Mouse (Mus musculus): ENCODE measurements around the gene Gm49383. TPM values are rescaled to one million over a fixed set of nuclear protein-coding genes. Genes with fewer than 3 reads are reported as not detected.
A peak's percentile ranks its signal among the peaks of the same experiment; 100 is the strongest.

Gm49383 gene
- polyA plus RNA-seq, 1 experiment: 4.5 TPM

DNA sequence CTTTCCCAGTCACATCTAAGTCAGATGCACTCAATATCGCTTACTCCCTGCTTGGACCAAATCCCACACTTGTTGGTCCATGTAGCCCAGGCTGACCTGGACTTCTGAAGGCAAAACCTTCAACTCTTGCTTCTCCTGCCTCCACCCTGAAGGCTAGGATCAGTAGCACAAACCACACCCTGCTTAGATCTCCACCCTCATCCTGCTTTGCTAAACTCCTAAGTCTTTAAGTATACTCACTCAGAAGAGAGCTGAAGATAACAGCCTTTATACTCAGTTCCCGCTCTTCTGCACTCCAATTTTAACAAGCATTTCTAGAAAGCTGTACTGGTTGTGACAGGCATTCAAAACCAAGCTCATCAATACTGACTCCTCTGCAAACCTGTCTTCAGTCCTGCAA, 39.8 kb downstream of the Gm49383 start:
- TF ChIP-seq CTCF (IDR thresholded peaks at IDR 0.05; ENCODE audit: low read depth, low read length): no peak
- TF ChIP-seq POLR2A (IDR thresholded peaks at IDR 0.05; ENCODE audit: borderline replicate concordance, low read depth, low read length): no peak
- Histone ChIP-seq H3K4me1 (ENCODE audit: control insufficient read depth, insufficient read depth, low read length) (peaks cover 6% of the 10 kb centered on the region), H3K4me3 (ENCODE audit: insufficient read depth, low read length) (peak overlapping the region; percentile 17; the same call in 1 of the 2 replicates), H3K27ac (ENCODE audit: insufficient read depth, low read depth, low read length) (peak overlapping the region; percentile 68)

DNA sequence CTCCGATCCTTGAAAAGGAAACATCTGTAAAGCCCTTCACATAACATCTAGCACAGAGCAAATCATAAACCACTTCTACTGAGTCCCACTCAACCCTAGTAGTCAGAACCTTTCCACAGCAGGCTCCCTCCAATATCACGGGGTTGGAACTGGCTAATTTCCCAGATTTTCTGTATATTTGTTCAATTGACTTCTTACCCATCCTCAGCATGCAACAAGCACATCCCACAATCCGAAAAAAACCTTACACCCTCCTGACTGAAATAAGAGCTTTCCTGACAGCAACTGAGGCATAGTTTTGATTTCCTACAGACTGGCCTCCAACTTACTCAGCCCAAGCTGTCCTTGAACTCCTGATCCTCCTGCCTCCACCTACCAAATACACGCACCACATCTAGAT, 40.5 kb downstream of the Gm49383 start:
- peaks cover 6% of the 10 kb centered on the region for H3K4me1 ChIP-seq (ENCODE audit: control insufficient read depth, insufficient read depth, low read length)
- TF ChIP-seq CTCF (IDR thresholded peaks at IDR 0.05; ENCODE audit: low read depth, low read length): no peak
- TF ChIP-seq POLR2A (IDR thresholded peaks at IDR 0.05; ENCODE audit: borderline replicate concordance, low read depth, low read length): no peak
- H3K27ac ChIP-seq (ENCODE audit: insufficient read depth, low read depth, low read length): no peak overlapping the region
- no peak overlapping the region for H3K4me3 ChIP-seq (ENCODE audit: insufficient read depth, low read length)

DNA sequence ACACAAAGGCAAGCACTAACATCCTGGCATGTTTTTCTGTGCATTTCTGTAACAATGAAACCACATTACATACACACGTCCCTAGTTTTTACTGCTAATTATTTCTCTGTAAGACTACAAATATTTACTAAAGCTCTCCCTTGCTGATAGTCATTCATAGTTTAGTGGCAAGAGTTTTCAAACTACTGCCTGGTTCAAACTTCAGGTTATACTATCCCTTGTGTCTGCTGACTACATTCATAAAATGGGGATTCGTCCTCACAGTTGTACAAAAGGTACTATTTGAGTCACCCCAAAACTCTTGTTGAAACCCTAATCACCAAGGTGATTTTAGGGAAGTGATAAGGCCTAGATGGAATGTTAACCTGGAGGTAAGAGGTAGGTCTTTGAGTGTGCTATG, 41.0 kb downstream of the Gm49383 start:
- Histone ChIP-seq H3K27ac (ENCODE audit: insufficient read depth, low read depth, low read length) (no peak overlapping the region), H3K4me3 (ENCODE audit: insufficient read depth, low read length) (no peak overlapping the region), H3K4me1 (ENCODE audit: control insufficient read depth, insufficient read depth, low read length) (peaks cover 6% of the 10 kb centered on the region)
- TF ChIP-seq POLR2A (IDR thresholded peaks at IDR 0.05; ENCODE audit: borderline replicate concordance, low read depth, low read length) (no peak), CTCF (IDR thresholded peaks at IDR 0.05; ENCODE audit: low read depth, low read length) (no peak)

DNA sequence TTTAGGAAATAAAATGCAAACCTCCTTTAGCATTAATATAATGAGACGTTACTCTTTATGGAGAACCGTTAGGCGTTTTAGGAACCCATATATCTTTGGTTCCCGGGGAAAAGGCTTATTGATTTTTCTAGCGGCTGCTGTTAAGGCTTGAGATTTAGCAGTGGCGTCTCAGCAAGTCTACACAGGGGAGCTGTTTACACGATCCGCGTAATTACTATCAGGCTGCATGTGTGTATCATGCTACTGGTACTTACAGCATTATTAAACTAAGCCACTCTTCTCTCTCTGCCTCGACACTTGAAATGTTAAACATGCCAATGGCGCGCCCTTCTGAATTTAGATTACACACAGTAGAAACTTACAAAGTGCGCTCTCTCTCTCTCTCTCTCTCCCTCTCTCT, 46.9 kb downstream of the Gm49383 start:
- TF ChIP-seq POLR2A (IDR thresholded peaks at IDR 0.05; ENCODE audit: borderline replicate concordance, low read depth, low read length) (no peak), CTCF (IDR thresholded peaks at IDR 0.05; ENCODE audit: low read depth, low read length) (no peak)
- no peaks in the 10 kb centered on the region for H3K4me1 ChIP-seq (ENCODE audit: control insufficient read depth, insufficient read depth, low read length)

DNA sequence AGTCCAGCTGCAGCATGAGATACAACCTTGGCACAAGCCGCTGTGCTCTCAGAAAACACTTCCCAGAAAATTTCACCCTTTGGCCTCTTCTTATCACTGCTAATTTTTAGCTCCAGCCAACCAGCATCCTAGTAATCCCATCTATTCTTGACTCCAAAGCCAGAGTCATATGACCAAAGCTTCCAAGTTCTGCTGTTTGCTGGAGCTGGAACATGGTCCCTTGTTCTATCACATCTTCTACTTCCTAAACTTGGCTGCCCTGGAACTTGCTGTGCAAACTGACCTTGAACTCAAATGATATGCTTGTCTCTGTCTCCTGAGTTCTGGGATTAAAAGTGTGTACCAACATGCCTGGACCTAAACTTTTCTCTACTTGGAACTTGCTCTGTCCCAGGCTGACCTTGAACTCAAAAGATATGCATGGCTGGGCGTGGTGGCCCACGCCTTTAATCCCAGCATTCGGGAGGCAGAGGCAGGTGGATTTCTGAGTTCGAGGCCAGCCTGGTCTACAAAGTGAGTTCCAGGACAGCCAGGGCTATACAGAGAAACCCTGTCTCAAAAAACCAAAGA, 49.7 kb downstream of the Gm49383 start:
- H3K4me3 ChIP-seq (ENCODE audit: insufficient read depth, low read length): no peak overlapping the region
- no peaks in the 10 kb centered on the region for H3K4me1 ChIP-seq (ENCODE audit: control insufficient read depth, insufficient read depth, low read length)
- H3K27ac ChIP-seq (ENCODE audit: insufficient read depth, low read depth, low read length): no peak overlapping the region
- no peak for TF ChIP-seq CTCF (IDR thresholded peaks at IDR 0.05; ENCODE audit: low read depth, low read length)
- no peak for TF ChIP-seq POLR2A (IDR thresholded peaks at IDR 0.05; ENCODE audit: borderline replicate concordance, low read depth, low read length)

More for the DNA sequence above, 46.9 kb downstream of the Gm49383 start:
- Histone ChIP-seq H3K4me3 (ENCODE audit: insufficient read depth, low read length) (no peak overlapping the region), H3K27ac (ENCODE audit: insufficient read depth, low read depth, low read length) (no peak overlapping the region)

DNA sequence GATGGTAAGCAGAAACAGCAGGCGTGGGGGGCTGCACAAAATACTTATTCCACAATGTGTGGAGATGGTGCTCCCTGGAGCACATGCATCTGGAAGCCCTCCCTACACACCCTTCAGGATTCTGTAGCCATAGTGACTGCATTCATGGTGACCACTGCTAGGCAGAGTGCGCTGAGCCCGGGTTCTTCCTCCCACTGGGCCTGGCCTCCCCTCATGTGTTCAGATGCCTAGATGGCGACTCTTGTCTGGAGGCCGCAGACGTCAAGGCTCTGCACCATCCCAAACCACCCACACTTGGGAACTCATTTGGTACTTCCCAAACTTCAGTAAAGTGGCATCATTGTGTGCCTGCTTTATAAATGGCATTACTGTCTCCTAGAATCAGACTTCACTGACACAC, 53.4 kb downstream of the Gm49383 start:
- H3K27ac ChIP-seq (ENCODE audit: insufficient read depth, low read depth, low read length): no peak overlapping the region
- no peak for TF ChIP-seq CTCF (IDR thresholded peaks at IDR 0.05; ENCODE audit: low read depth, low read length)
- TF ChIP-seq POLR2A (IDR thresholded peaks at IDR 0.05; ENCODE audit: borderline replicate concordance, low read depth, low read length): no peak
- no peaks in the 10 kb centered on the region for H3K4me1 ChIP-seq (ENCODE audit: control insufficient read depth, insufficient read depth, low read length)
- H3K4me3 ChIP-seq (ENCODE audit: insufficient read depth, low read length): no peak overlapping the region

DNA sequence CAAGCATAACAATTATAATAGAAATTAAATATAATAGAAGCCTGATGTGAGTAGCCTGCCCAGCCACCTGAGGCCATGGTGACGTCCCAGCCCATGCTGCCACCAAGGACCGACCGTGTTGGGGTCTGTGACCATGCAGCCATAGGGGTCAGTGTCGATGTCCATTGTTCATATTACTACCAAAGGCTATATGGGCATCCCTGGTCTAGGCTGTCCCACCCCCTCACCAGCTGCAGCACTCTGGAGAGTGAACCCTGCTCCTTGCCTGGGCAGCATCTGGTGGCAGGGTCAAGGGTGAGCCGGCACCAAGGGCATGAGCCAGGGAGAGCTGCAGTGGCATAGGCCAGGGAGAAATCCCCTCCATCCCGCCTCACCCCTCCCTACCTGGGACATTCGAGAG, 57.1 kb downstream of the Gm49383 start:
- no peaks in the 10 kb centered on the region for H3K4me1 ChIP-seq (ENCODE audit: control insufficient read depth, insufficient read depth, low read length)
- no peak overlapping the region for H3K4me3 ChIP-seq (ENCODE audit: insufficient read depth, low read length)
- TF ChIP-seq POLR2A (IDR thresholded peaks at IDR 0.05; ENCODE audit: borderline replicate concordance, low read depth, low read length) (no peak), CTCF (IDR thresholded peaks at IDR 0.05; ENCODE audit: low read depth, low read length) (no peak)
- no peak overlapping the region for H3K27ac ChIP-seq (ENCODE audit: insufficient read depth, low read depth, low read length)

DNA sequence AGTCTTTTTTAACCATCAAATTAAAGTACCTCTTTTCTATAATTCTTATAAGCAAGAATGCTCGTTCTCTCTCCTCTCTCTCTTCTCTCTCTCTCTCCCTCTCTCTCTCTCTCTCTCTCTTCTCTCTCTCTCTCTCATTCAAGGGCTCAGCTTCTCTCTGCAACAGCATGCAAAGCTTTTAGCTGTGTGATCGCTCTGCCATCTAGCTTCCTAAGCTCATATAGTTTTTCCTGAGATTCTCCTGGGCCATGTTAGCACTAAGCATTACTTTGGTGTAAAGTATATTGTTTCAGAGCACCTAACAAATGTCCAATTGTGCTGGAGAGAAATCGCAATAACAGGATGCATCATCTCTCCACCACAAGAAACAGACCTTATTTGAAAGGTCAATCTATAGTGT, 57.7 kb downstream of the Gm49383 start:
- Histone ChIP-seq H3K4me1 (ENCODE audit: control insufficient read depth, insufficient read depth, low read length) (no peaks in the 10 kb centered on the region), H3K4me3 (ENCODE audit: insufficient read depth, low read length) (no peak overlapping the region), H3K27ac (ENCODE audit: insufficient read depth, low read depth, low read length) (no peak overlapping the region)
- no peak for TF ChIP-seq CTCF (IDR thresholded peaks at IDR 0.05; ENCODE audit: low read depth, low read length)
- no peak for TF ChIP-seq POLR2A (IDR thresholded peaks at IDR 0.05; ENCODE audit: borderline replicate concordance, low read depth, low read length)

Other genes starting within 250 kb of the Gm49383 start
- 1,903 and 2,167 TPM in 2 replicates for gene Rps29, start 37.9 kb downstream of the Gm49383 start, polyA plus RNA-seq (2012; ENCODE audit: insufficient read depth, insufficient read length, missing spikeins)
- gene Lrr1, start 28.3 kb downstream of the Gm49383 start, polyA plus RNA-seq (2012; ENCODE audit: insufficient read depth, insufficient read length, missing spikeins): 5.7 and 6.3 TPM in 2 replicates
- 390 and 430 TPM in 2 replicates for gene Rpl36al, start 13.0 kb downstream of the Gm49383 start, polyA plus RNA-seq (2012; ENCODE audit: insufficient read depth, insufficient read length, missing spikeins)
- 58.3 and 60.4 TPM in 2 replicates for gene Mgat2, start 12.9 kb downstream of the Gm49383 start, polyA plus RNA-seq (2012; ENCODE audit: insufficient read depth, insufficient read length, missing spikeins)
- 1.6 and 2.1 TPM in 2 replicates for gene Dnaaf2, start 1.3 kb upstream of the Gm49383 start, polyA plus RNA-seq (2012; ENCODE audit: insufficient read depth, insufficient read length, missing spikeins)
- 10.5 and 10.6 TPM in 2 replicates for gene Gm49384, start 7.2 kb upstream of the Gm49383 start, polyA plus RNA-seq (2012; ENCODE audit: insufficient read depth, insufficient read length, missing spikeins)
- 9.3 and 10.2 TPM in 2 replicates for gene Pole2, start 31.1 kb upstream of the Gm49383 start, polyA plus RNA-seq (2012; ENCODE audit: insufficient read depth, insufficient read length, missing spikeins)
- 5.1 and 6.1 TPM in 2 replicates for gene Klhdc1, start 44.1 kb upstream of the Gm49383 start, polyA plus RNA-seq (2012; ENCODE audit: insufficient read depth, insufficient read length, missing spikeins)
- gene Klhdc2, start 99.6 kb upstream of the Gm49383 start, polyA plus RNA-seq (2012; ENCODE audit: insufficient read depth, insufficient read length, missing spikeins): 17.3 and 19.3 TPM in 2 replicates
- 52.9 and 57.9 TPM in 2 replicates for gene Nemf, start 160.1 kb upstream of the Gm49383 start, polyA plus RNA-seq (2012; ENCODE audit: insufficient read depth, insufficient read length, missing spikeins)
- 162 and 174 TPM in 2 replicates for gene Arf6, start 175.0 kb upstream of the Gm49383 start, polyA plus RNA-seq (2012; ENCODE audit: insufficient read depth, insufficient read length, missing spikeins)
- gene Gm9887, start 175.4 kb upstream of the Gm49383 start, polyA plus RNA-seq (2012; ENCODE audit: insufficient read depth, insufficient read length, missing spikeins): not detected in 2 replicates